ENCODE assay signal across 21 mouse cellular contexts in genomic region chr1:158202932-158203331, GRCm38 (mm10).
"Had no signal": no experiment of that assay in that cellular context is flagged by ENCODE, and none has a peak within 500 bp of the region (broad histone marks: within the 10 kb centered on the region; RNA-seq: fewer than 3 reads in every experiment).

No protein-coding gene starts in this region.

- DNase-seq: kidney, adult 9 months; kidney, postnatal 14 days; layer of hippocampus, adult 9-11 months; liver; lung, adult 18-20 months; lung, postnatal 10 days; lung, postnatal 36 days; thymus, adult 18-20 months; thymus, postnatal 36 days had no signal

- H3K27me3 ChIP-seq: limb, embryonic 13.5 days; liver, embryonic 12.5 days; liver, embryonic 15.5 days; lung, embryonic 15.5 days; megakaryocyte, embryonic 14.5 days; midbrain, embryonic 13.5 days; neural tube, embryonic 12.5 days had no signal

- ATAC-seq: liver, embryonic 12.5 days; midbrain, embryonic 13.5 days; midbrain, embryonic 16.5 days had no signal

- H3K9me3 ChIP-seq: limb, embryonic 10.5 days; limb, embryonic 13.5 days; liver, embryonic 12.5 days; liver, embryonic 15.5 days; lung, embryonic 15.5 days; midbrain, embryonic 10.5 days; midbrain, embryonic 13.5 days; neural tube, embryonic 12.5 days had no signal

- H3K4me2 ChIP-seq: limb, embryonic 13.5 days; liver, embryonic 12.5 days; liver, embryonic 15.5 days; lung, embryonic 15.5 days; midbrain, embryonic 13.5 days; neural tube, embryonic 12.5 days had no signal

- H3K36me3 ChIP-seq: limb, embryonic 10.5 days; limb, embryonic 13.5 days; liver, embryonic 12.5 days; liver, embryonic 15.5 days; lung, embryonic 15.5 days; midbrain, embryonic 10.5 days; midbrain, embryonic 13.5 days; neural tube, embryonic 12.5 days had no signal

- H3K4me3 ChIP-seq: layer of hippocampus, adult 2 months; limb, embryonic 10.5 days; limb, embryonic 13.5 days; liver, embryonic 12.5 days; liver, embryonic 15.5 days; lung, embryonic 15.5 days; megakaryocyte, embryonic 14.5 days; midbrain, embryonic 10.5 days; midbrain, embryonic 13.5 days; myocyte; neural tube, embryonic 12.5 days had no signal

- H3K9ac ChIP-seq: limb, embryonic 13.5 days; liver, embryonic 12.5 days; liver, embryonic 15.5 days; lung, embryonic 15.5 days; midbrain, embryonic 13.5 days; neural tube, embryonic 12.5 days had no signal

- H3K27ac ChIP-seq: layer of hippocampus, adult 2 months; limb, embryonic 10.5 days; limb, embryonic 13.5 days; liver, embryonic 12.5 days; liver, embryonic 15.5 days; lung, embryonic 15.5 days; midbrain, embryonic 10.5 days; midbrain, embryonic 13.5 days; neural tube, embryonic 12.5 days had no signal

- H3K4me1 ChIP-seq: limb, embryonic 10.5 days; limb, embryonic 13.5 days; liver, embryonic 12.5 days; liver, embryonic 15.5 days; lung, embryonic 15.5 days; megakaryocyte, embryonic 14.5 days; midbrain, embryonic 13.5 days had no signal
